Mouse (Mus musculus) kidney, postnatal 25 days (tissue): ENCODE measurements around the gene Stk24.

Experiments
- DNase-seq, 2 experiments: peaks; one replicate each; pipeline ENCODE4 v3.0.0; 2021; ENCODE audit warnings: mixed read lengths in 2 of 2

Stk24 gene

GRCm38 (mm10) chr14:121349291-121349690 lies 30.5 kb downstream of the Stk24 start:
- DNase-seq: no peak

GRCm38 (mm10) chr14:121348256-121348655 lies 31.6 kb downstream of the Stk24 start:
- peak; percentile 78 to 83 for DNase-seq

- no peak for DNase-seq
Measured at GRCm38 (mm10) chr14:121347134-121347533, 32.7 kb downstream of the Stk24 start.

- DNase-seq: peak; percentile 60 to 77
Measured at GRCm38 (mm10) chr14:121346654-121347053, 33.2 kb downstream of the Stk24 start.

GRCm38 (mm10) chr14:121346053-121346452 lies 33.8 kb downstream of the Stk24 start:
- DNase-seq: no peak

- no peak for DNase-seq
Measured at GRCm38 (mm10) chr14:121344928-121345327, 34.9 kb downstream of the Stk24 start.

- DNase-seq: no peak
Measured at GRCm38 (mm10) chr14:121342885-121343284, 36.9 kb downstream of the Stk24 start.

GRCm38 (mm10) chr14:121339951-121340401 lies 39.8 kb downstream of the Stk24 start:
- peak; percentile 84 to 91 for DNase-seq

- peak; percentile 49 to 68 for DNase-seq
Measured at GRCm38 (mm10) chr14:121338819-121339573, 40.8 kb downstream of the Stk24 start.

GRCm38 (mm10) chr14:121330090-121330408 lies 49.8 kb downstream of the Stk24 start:
- no peak for DNase-seq

GRCm38 (mm10) chr14:121329401-121330089 lies 50.3 kb downstream of the Stk24 start:
- no peak for DNase-seq

GRCm38 (mm10) chr14:121328878-121329277 lies 50.9 kb downstream of the Stk24 start:
- no peak for DNase-seq

- DNase-seq: no peak
Measured at GRCm38 (mm10) chr14:121326432-121326831, 53.4 kb downstream of the Stk24 start.

- DNase-seq: no peak
Measured at GRCm38 (mm10) chr14:121324521-121325330, 55.1 kb downstream of the Stk24 start.

GRCm38 (mm10) chr14:121322641-121323040 lies 57.2 kb downstream of the Stk24 start:
- no peak for DNase-seq

GRCm38 (mm10) chr14:121322150-121322549 lies 57.7 kb downstream of the Stk24 start:
- DNase-seq: no peak

- DNase-seq: no peak
Measured at GRCm38 (mm10) chr14:121318382-121318781, 61.4 kb downstream of the Stk24 start.

- no peak for DNase-seq
Measured at GRCm38 (mm10) chr14:121317312-121317671, 62.5 kb downstream of the Stk24 start.

- DNase-seq: no peak
Measured at GRCm38 (mm10) chr14:121316631-121317311, 63.0 kb downstream of the Stk24 start.

- DNase-seq: no peak
Measured at GRCm38 (mm10) chr14:121316136-121316535, 63.7 kb downstream of the Stk24 start.

GRCm38 (mm10) chr14:121314934-121315333 lies 64.9 kb downstream of the Stk24 start:
- DNase-seq: peak; percentile 49 to 54

GRCm38 (mm10) chr14:121313283-121313682 lies 66.5 kb downstream of the Stk24 start:
- DNase-seq: no peak

- DNase-seq: no peak
Measured at GRCm38 (mm10) chr14:121311083-121311482, 68.7 kb downstream of the Stk24 start.
